Mouse (Mus musculus): ENCODE data around the gene Ccdc137. TPM values are rescaled to one million over a fixed set of nuclear protein-coding genes. Genes with fewer than 3 reads are reported as not detected.

The Ccdc137 gene
- 33.7 and 46.9 TPM in 2 replicates for polyA plus RNA-seq (2012; ENCODE audit: low replicate concordance)

DNA sequence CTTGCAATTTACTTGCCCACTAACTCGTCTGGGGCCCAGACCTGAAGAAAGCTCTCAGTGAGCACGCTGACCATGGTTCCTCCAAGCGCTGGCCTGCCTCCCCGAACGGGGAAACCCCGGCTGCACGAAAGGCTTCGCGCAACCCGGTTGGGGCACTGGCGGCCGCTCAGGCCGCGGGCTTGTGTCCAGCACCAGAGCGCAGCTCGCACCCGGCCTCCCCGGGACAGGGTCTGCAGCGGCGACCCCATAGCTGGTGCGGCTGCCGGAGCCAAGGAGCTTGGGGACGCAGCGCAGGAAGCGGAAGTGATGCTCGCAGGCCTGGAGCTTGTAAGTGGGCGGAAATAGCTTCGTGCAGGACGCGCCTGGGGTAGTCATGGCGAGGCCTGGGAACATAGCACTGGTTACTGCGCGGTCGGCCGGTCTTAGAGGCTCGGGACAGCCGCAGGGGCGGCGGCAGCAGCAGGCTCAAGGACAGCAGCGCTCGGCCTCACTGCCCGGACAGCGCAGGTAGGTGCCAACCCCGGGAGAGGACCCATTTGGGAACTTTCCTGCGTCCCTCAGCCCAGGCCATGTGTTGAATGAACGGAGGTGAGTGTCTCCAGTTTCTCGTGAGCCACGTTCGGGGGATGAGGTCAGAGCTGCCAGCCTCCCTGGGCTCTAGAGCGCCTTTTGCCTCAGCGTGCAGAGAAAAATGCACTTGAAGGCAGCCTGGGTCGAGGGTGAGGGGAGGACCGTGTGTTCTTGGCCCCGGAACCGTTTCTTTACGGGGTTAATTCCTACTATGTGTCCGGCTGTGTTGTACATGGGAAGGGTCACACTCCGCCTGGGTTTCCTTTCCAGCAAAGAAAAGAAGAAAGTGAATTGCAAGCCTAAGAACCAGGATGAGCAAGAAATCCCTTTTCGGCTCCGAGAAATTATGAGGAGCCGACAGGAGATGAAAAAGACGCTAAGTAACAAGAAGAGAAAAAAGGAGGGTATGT lies at the start of gene Ccdc137, which contains the start of gene Oxld1:
TSS of gene Ccdc137 (plus strand) at position 344 of the 980 bp plus-strand sequence.
TSS of gene Oxld1 (minus strand) at position 297 of the 980 bp plus-strand sequence.

DNA sequence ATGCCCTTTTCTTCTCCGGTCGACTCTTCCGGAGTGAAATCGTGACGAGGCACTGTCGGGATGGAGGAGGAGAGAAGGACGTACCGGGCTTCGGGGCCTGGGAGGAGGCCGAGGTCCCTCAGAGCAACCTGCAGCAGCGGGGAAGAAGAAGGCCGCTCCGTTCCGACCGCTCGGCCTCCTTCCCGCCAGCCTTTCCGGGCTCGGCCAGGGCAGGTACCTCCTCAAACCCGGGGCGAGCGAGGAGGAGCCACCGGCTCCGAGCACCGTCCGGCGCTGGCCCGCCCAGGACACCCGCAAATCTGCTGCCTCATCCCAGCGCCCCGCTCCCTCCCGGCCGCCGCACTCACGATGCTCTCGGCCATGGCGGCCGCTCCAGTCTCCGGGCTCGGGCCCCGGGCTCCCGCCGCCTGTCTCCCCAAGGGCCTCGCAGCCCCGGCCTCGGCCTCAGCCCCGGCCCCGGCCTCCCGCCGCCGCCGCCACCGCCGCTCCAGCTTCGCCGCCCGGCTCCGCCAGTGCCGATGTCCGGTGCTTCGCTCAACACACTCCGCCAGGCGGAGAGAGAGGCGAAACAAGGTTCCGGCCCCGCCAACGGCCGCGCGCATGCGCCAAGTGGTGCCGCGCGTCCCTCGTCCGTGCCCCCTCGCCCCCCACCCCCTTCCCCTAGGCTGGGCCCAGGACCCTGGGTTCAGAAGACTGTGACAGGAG lies 20.6 kb upstream of the Ccdc137 start, which contains the start of gene Nploc4:
TSS of gene Nploc4 (minus strand) at position 557 of the 705 bp plus-strand sequence.

DNA sequence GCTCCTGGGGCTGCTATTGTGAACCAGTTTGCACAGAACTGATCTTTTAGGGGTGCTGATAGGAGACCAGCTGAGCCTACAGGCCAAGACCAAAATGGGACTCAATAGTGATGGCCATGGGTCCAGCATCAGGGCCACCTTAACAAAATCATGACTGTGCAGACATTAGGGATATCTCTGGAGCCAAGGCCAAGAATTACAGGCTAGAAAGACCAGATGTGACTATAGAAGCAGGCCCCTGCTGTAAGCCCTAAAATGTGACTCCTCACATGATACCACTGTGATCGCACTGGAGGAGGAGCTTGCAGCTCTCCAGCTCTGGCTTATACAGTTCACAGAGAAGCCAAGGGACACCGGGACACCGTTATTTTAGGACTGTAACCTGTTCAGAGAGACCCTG lies 15.6 kb upstream of the Ccdc137 start, which contains the start of gene Tspan10:
TSS of gene Tspan10 (plus strand) at position 301 of the 400 bp plus-strand sequence.

DNA sequence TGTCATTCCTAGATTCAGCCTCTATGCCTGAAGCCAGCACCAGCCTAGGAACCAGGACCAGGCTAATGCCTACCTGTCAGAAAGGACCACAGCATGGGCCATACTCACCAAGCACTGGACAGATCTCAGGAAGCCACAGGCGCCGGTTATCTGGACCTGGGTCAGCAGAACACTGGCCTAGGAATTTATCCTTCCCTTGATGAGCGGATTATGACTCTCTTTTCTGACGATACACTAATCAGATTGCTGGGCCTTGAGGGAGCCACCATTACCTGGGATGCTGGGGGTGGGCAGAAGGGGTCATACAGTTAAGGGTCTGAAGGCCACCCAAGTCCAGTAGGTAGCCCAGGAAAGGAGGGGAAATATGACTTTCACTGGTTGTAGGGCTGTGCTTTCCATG lies 4.6 kb upstream of the Ccdc137 start, which contains the start of gene Pde6g:
TSS of gene Pde6g (minus strand) at position 195 of the 400 bp plus-strand sequence.

DNA sequence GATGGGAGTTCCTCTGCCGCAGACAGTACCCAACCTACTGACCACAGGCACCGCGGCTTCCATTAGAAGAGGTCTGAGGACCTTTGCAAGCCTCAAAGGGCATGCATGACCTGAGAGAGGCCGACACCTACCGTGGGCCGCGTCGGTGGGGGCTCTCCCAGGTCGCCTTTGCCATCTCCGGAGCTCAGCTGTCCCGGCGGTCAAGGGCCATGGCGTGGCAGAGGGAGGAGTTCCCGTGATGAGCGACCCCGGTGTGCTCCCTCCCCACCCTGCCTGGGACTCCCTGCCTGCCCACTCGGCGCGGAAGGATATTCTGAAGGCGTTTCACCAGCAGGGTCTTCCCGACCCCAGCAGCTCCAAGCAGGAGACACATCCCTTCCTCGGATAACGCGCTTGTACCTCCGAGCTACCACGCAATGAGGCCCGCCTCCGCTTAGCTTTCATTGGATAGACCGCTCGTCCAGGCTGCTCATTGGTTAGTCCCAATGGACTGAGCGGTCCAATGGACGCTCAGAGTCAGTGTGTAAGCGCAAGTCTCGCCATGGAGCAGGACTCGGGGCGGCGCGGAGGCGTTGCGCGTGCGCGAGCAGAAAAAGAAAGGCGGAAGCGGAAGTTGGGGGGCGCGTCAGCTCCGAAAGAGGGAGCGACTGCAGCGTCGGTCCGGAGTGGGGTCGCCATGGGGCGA lies 9.3 kb downstream of the Ccdc137 start, which contains the start of gene Arl16:
TSS of gene Arl16 (minus strand) at position 557 of the 685 bp plus-strand sequence.

DNA sequence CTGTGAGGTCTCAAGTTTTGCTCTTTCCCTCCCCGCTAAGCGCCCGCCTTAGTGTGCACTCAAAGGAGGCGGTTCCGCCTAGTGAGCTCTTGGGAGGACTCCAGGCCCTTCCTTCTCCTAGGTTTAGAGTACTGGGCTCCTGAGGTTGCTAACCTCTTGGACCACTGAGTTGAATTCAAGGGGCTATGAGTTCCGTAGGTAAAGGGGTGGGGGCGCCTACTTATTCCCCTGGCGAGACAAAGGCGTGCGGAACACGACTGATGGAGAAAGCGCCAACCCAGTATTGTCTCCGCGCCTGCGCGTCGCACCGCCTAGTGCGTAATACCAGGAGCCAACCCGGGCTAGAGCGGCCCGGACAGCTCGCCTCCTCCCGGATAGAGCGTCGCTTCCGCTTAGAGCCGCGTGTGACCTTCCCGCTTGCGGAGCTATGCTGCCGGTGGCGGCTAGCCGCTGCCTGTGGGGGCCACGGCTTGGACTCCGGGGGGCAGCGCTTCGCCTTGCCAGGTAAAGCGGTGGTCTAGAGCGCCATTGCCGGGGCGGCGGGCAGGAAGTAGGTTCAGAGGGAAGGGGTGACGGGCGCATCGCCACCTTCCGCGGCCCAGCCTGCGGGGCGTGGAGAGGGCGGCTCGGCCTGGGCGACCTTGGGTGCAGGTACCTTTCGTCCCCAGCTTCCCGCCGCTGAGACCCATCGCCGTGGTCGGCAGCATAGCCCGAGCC lies 26.5 kb downstream of the Ccdc137 start, which contains the start of gene Mrpl12:
TSS of gene Mrpl12 (plus strand) at position 349 of the 717 bp plus-strand sequence.

DNA sequence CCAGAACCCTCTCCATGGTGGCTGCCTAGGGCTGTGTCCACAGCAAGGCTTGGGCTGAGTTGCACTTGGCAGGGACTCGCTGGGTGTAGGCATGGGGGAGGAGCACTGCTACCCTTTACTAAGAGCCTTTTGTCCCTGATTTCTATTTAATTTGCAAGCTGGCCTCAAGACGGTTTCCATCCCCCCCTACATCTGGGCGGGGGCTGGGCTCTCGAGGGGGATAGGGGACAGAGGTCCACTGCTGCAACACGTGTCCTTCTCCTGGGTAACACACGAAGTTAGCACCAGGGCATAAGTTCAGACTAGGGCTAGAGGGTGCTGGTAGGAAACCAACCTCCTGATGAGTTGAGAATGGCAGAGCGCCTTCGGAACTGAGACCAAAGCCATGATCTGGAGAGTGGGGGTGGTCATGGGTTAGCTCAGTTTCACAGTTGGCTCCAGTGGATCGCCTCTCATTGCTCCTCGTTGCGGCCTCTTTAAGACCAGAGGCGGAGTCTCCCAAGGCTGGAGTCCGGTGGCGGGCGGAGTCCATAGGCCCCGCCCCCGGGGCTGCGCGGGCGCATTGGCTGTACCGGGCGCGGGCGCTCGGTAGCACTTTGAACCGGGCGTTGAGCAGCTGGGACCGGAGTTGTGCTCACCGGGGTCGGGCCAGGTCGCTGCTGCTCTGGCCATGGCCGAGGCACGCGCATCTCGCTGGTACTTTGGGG lies 33.6 kb downstream of the Ccdc137 start, which contains the start of gene Slc25a10:
TSS of gene Slc25a10 (plus strand) at position 524 of the 707 bp plus-strand sequence.

Other genes with a start within 250 kb of the Ccdc137 start
- gene Bahcc1, start 225.2 kb upstream of the Ccdc137 start, polyA plus RNA-seq (2012; ENCODE audit: low replicate concordance), result 1.1 and 1.7 TPM in 2 replicates
- 257 and 584 TPM in 2 replicates for gene Actg1, start 109.6 kb upstream of the Ccdc137 start, polyA plus RNA-seq (2012; ENCODE audit: low replicate concordance)
- not detected in 2 replicates for gene Fscn2, start 96.6 kb upstream of the Ccdc137 start, polyA plus RNA-seq (2012; ENCODE audit: low replicate concordance)
- gene Faap100, start 79.4 kb upstream of the Ccdc137 start, polyA plus RNA-seq (2012; ENCODE audit: low replicate concordance), result 16.7 and 41.0 TPM in 2 replicates
- 82.3 and 226 TPM in 2 replicates for gene Nploc4, start 20.4 kb upstream of the Ccdc137 start, polyA plus RNA-seq (2012; ENCODE audit: low replicate concordance)
- gene Tspan10, start 15.5 kb upstream of the Ccdc137 start, polyA plus RNA-seq (2012; ENCODE audit: low replicate concordance), result 0.17 TPM in 1 of 2 replicates, not detected in the other
- 0.20 and 0.28 TPM in 2 replicates for gene Pde6g, start 4.6 kb upstream of the Ccdc137 start, polyA plus RNA-seq (2012; ENCODE audit: low replicate concordance)
- 6.7 and 11.8 TPM in 2 replicates for gene Oxld1, start within 50 bp of the Ccdc137 start, polyA plus RNA-seq (2012; ENCODE audit: low replicate concordance)
- 9.5 and 17.8 TPM in 2 replicates for gene Arl16, start 9.5 kb downstream of the Ccdc137 start, polyA plus RNA-seq (2012; ENCODE audit: low replicate concordance)
- 288 and 518 TPM in 2 replicates for gene Mrpl12, start 26.5 kb downstream of the Ccdc137 start, polyA plus RNA-seq (2012; ENCODE audit: low replicate concordance)
- 94.0 and 114 TPM in 2 replicates for gene Slc25a10, start 33.7 kb downstream of the Ccdc137 start, polyA plus RNA-seq (2012; ENCODE audit: low replicate concordance)
- not detected in 2 replicates for gene Gcgr, start 72.6 kb downstream of the Ccdc137 start, polyA plus RNA-seq (2012; ENCODE audit: low replicate concordance)
- 63.8 and 96.4 TPM in 2 replicates for gene Mcrip1, start 91.6 kb downstream of the Ccdc137 start, polyA plus RNA-seq (2012; ENCODE audit: low replicate concordance)
- gene Ppp1r27, start 93.0 kb downstream of the Ccdc137 start, polyA plus RNA-seq (2012; ENCODE audit: low replicate concordance), result not detected in 2 replicates
- gene P4hb, start 115.1 kb downstream of the Ccdc137 start, polyA plus RNA-seq (2012; ENCODE audit: low replicate concordance), result 998 and 1,537 TPM in 2 replicates
- gene Arhgdia, start 123.5 kb downstream of the Ccdc137 start, polyA plus RNA-seq (2012; ENCODE audit: low replicate concordance), result 596 and 1,231 TPM in 2 replicates
- 192 and 295 TPM in 2 replicates for gene Alyref, start 140.2 kb downstream of the Ccdc137 start, polyA plus RNA-seq (2012; ENCODE audit: low replicate concordance)
- 39.8 and 162 TPM in 2 replicates for gene Anapc11, start 140.3 kb downstream of the Ccdc137 start, polyA plus RNA-seq (2012; ENCODE audit: low replicate concordance)
- 2.4 and 7.0 TPM in 2 replicates for gene Npb, start 150.4 kb downstream of the Ccdc137 start, polyA plus RNA-seq (2012; ENCODE audit: low replicate concordance)
- gene Pcyt2, start 159.8 kb downstream of the Ccdc137 start, polyA plus RNA-seq (2012; ENCODE audit: low replicate concordance), result 56.6 and 107 TPM in 2 replicates
- 147 and 228 TPM in 2 replicates for gene Sirt7, start 167.1 kb downstream of the Ccdc137 start, polyA plus RNA-seq (2012; ENCODE audit: low replicate concordance)
- 103 and 176 TPM in 2 replicates for gene Mafg, start 175.5 kb downstream of the Ccdc137 start, polyA plus RNA-seq (2012; ENCODE audit: low replicate concordance)
- gene Pycr1, start 185.7 kb downstream of the Ccdc137 start, polyA plus RNA-seq (2012; ENCODE audit: low replicate concordance), result 2.3 and 2.7 TPM in 2 replicates
- gene Myadml2, start 190.0 kb downstream of the Ccdc137 start, polyA plus RNA-seq (2012; ENCODE audit: low replicate concordance), result not detected in 2 replicates
- gene Notum, start 203.1 kb downstream of the Ccdc137 start, polyA plus RNA-seq (2012; ENCODE audit: low replicate concordance), result 0.28 and 0.48 TPM in 2 replicates
- gene Aspscr1, start 214.9 kb downstream of the Ccdc137 start, polyA plus RNA-seq (2012; ENCODE audit: low replicate concordance), result 168 and 366 TPM in 2 replicates

Data from leukemia stem cell, adult 10-12 weeks (primary cell).